Mouse (Mus musculus) right cerebral cortex, postnatal 10 days (tissue): ENCODE measurements around the gene Lefty1.
"Not testable (repeated sequence)": the region's sequence is repeated elsewhere in the genome, so short reads cannot be mapped to it uniquely, and the experiment has no call there.

Experiments
- DNase-seq, 2 experiments: peaks; one replicate each; pipeline ENCODE4 v3.0.0; 2021; ENCODE audit warnings: low spot score in 2 of 2

The Lefty1 gene

DNA sequence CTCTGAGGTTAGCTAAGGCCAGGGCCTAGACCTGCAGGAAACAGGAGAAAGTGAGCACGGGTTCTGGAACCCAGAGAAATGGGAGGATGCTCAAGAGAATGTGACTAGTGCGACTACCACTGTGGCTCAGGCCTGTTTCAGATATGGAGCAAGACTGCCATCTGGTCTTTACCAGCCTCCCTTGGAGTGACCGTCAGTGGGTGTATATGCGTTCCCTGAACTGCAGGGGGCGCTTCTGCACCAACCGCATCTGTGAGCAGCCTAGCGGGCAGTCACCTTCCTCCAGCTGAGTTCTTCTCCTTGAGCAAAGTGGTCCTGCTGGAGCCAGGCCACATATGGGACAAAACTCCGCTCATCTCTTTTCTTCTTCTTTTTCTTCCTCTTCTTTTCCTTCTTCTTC, 15.1 kb upstream of the Lefty1 start:
- no peak for DNase-seq

DNA sequence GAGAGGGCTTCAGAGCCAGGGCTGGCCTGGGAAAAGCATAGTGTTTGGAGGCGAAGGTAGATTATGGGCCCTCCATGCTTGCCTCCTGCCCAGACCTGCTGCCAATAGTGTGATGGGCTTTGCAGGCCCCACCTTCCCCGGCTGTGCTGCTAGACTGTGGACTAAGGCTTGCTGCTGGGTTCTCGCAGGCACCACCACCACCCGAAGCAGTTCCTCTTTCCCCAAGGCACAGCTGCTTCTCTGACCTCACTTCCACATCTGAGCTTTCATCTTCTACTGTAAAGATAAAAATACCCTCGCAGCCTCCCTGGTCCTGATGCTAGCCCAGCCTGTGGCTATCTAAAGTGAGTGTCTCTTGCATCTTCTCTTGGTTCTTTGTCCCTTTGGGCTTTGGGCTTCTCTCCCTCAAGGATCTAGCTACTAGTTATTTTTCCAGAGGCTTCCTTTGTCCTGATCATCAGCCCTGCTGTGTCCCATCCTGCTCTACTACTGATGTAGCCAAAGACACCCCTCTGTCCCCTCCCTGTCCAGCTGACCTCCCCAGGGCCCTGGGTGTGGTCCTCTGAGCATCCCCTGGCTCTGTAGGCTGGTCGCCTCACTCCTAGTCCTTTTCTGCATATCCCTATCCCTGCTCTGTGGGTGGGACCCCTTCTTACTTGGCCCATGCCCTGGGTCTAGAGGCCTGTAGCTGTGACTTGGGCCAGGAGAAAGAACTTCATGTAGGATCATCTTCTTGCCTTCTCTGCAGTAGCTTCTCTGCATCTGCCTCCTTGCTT, 12.4 kb upstream of the Lefty1 start:
- no peak for DNase-seq

DNA sequence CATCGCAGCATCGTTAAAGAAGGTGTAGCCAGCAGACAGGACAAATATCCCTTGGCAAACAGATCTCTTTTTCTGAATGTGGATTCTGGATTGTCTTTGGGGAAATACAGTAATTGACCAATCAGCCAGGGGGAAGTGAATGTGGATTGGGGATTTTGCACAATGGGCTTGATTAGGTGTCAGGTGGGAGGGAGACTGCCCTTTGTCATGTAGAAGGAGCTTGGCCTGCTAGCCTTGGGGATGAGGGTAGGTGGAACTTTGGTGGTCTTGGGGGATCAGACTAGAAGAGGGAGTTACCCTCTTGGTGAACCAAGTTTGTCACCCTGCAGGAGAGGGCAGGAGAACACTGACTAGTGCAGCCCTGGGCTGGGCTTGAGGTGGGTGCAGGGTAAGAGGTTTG, 10.1 kb upstream of the Lefty1 start:
- no peak for DNase-seq

DNA sequence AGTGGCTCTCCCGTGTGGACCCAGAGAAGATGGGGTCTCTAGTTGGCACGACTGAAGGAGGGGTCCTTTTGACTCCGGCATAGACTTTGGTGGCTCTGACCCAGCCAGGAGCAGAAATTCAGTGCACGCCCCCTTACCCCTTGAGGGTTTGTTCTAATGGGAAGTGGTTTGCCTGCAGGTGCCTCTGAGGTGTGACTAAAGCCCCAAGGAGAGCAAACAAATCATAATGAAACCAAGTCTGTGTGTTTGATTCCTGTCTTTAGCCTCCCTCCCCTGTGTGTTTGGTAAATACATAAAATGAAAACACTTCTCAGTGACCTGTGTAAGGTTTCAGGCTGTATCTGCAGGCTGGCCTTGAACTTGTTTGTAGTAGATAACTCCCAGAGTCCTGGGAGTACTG, 8.5 kb upstream of the Lefty1 start:
- no peak for DNase-seq

DNA sequence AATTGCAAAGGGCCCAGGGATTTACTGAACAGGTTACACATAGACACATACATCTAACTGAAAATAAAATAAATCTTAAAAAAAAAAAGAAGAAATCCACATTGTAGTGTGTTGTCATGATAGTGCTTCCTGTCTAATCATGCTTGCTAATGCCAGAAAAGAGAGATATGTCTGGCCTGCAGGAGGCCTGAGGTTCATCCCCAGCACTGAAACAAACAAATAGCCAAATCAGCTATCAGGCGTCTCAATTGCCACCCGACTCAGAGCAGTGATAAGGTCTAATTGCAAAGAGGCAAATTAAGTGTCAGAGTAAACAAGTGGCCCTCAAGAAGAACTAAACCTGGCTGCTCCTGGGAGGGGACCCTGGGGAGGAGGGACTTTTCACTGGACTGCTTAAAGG, 5.2 kb upstream of the Lefty1 start:
- no peak for DNase-seq

DNA sequence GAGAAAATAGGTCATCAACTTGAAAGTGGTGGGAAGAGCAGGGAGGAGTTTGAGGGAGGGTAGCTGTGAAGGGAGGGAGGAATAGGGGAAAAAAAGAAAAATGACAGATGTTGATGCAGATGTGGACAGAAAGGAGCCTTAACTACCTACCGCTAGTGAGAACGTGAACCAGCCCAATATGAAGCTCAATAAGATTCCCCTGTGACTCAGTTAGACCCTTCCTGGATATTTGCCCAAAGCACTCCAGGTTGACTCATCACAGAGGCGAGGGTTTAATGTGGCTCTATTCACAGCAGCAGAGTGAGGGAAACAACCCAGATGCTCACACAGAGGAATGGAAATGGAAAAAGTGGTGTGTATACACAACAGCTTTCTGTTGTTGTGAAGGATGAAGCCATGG, 3.7 kb upstream of the Lefty1 start:
- DNase-seq: no peak

DNA sequence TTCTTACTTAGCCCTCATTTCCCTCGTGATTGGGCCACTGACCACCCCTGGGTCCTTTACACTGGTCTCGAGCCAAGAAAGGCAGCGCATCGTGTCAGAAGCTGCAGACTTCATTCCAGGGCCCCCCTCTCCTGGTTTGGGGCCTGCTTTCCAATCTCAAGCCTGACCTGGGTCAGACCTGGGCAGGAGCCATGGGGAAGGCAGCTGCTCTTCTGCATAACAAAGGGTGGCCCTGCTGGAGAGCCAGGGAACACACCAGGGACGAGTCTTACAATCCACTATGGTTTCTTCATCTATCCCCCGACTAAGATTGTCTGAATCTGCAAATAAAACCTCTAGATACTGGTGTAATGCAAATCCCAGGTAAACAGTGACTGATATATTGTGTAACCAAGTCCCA, 1.2 kb upstream of the Lefty1 start:
- DNase-seq: no peak

DNA sequence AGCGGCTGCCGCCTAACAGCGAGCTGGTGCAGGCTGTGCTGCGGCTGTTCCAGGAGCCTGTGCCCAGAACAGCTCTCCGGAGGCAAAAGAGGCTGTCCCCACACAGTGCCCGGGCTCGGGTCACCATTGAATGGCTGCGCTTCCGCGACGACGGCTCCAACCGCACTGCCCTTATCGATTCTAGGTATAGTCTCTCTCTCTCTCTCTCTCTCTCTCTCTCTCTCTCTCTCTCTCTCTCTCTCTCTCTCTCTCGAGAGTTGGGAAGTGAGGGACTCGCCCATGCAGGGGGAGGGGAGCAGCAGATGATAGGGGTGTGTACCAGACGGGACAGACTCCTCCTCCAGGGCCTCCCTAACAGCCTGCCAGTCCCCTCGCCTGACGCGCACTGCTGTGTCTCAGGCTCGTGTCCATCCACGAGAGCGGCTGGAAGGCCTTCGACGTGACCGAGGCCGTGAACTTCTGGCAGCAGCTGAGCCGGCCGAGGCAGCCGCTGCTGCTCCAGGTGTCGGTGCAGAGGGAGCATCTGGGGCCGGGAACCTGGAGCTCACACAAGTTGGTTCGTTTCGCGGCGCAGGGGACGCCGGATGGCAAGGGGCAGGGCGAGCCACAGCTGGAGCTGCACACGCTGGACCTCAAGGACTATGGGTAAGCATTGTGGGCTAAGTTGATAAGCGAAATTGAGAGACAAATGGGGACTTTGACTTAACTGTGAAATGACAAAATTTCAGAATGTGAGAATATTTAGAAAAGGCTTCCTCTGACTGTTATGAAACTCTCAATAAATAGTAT, 2.0 kb downstream of the Lefty1 start:
- peak; percentile 40 to 46 for DNase-seq

DNA sequence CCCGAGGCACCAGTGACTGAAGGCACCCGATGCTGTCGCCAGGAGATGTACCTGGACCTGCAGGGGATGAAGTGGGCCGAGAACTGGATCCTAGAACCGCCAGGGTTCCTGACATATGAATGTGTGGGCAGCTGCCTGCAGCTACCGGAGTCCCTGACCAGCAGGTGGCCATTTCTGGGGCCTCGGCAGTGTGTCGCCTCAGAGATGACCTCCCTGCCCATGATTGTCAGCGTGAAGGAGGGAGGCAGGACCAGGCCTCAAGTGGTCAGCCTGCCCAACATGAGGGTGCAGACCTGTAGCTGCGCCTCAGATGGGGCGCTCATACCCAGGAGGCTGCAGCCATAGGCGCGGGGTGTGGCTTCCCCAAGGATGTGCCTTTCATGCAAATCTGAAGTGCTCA, 2.8 kb downstream of the Lefty1 start:
- not testable (repeated sequence) for DNase-seq

DNA sequence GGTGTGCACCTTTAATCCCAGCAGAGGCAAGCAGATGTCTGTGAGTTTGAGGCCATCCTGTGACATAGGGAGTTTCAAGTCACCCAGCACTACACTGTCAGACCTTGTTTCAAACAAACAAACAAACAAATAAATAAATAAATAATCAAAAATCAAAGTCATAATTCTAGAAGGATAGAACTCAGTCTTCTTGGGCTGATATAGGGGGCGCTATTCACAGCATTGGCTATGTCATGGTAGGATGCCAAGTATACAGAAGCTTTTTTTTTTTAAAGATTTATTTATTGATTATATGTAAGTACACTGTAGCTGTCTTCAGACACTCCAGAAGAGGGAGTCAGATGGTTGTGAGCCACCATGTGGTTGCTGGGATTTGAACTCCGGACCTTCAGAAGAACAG, 4.0 kb downstream of the Lefty1 start:
- not testable (repeated sequence) for DNase-seq

DNA sequence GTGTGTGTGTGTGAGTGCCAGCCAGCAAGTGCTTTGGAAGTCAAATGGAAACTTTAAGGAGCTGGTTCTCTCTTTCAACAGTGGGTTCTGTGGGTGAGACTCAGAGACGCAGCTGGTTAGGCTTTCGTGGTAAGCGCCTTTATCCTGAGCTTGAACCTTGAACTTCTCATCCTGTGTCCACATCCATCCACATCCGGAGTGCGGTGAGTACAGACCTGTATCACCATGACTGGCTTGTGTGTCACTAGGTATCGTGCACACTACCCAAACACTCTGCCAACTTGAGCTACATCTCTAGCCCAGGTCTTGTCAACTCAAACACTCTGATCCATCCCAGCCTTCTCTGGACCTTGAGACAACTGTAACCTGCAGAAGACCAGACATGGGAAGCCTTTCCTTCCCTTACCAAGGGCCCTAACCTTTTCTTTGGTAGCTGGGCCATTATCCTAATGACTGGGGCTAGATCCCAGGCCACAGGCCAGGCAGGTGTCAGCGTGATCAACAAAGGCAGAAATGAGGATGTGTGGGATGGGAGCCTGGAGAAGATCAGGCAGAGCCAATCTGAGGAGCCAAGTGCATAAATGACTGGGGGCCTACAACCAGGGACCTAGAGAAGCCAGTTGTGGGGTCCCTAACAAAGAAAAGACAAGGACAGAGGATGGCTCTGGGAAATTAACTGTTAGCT, 6.1 kb downstream of the Lefty1 start:
- no peak for DNase-seq

DNA sequence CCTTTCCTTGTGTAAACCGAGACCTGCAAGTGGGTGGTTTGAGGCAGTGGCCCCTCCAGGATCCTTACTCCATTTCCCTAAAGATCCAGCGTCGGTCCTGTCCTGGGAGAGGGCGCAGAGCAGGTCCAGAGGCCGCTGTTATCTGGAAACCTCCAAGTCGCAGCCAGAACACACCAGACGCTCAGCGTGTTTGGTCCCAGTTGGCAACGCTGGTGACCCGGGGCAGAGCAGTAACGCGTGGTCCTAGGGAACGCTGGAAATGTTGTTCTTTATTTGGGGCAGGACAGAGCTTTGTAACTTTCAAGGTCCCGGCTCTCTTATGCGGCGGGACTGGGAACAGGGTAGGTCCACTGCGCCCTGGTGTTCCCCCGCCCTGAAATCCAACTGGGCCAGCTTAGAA, 6.9 kb downstream of the Lefty1 start:
- no peak for DNase-seq

DNA sequence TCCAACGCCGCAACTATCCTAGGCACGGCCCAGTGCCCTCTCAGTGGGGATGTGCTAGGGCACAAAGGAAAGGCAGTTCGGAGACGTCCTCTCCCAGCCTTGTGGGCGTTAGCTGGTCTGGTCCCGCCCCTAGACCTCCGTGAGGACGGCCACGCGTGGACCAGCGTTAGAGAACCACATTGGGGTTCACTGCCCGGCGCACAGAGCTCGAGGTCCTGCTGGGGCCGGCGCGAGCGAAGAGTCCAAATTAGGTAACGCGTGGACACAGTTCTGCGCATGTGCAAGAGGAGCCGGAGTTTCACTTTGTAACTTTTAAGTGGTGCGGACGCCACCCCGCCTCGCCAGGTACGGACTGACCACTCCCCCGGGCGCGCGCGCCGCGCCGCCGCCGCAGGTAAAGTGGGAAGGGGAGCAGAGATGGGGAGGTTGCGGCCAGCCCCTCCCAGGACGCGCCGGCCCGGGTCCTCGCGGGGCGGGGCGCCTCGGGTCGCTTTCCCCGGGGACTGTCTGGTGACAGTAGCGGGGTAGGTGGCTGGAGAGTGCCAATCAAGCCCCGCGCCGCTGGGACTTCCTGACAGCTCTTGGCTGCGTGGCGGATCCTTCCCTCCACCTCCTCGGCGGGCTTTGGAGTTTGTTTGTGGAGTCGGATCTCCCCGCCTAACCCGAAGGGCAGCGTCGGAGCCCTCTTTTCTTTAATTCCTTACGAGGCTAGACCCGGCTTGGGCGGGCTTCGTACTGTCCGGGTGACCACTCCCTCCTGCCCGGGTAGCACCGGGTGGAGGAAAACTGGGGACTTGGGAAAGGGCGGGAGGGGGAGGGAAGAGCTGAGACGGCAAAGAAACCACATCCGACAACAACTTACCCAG, 7.6 kb downstream of the Lefty1 start, which contains the start of gene Tmem63a:
Gene Tmem63a (plus strand): TSS at position 179 of the 866 bp plus-strand sequence.
- DNase-seq: peak; percentile 51 to 54

DNA sequence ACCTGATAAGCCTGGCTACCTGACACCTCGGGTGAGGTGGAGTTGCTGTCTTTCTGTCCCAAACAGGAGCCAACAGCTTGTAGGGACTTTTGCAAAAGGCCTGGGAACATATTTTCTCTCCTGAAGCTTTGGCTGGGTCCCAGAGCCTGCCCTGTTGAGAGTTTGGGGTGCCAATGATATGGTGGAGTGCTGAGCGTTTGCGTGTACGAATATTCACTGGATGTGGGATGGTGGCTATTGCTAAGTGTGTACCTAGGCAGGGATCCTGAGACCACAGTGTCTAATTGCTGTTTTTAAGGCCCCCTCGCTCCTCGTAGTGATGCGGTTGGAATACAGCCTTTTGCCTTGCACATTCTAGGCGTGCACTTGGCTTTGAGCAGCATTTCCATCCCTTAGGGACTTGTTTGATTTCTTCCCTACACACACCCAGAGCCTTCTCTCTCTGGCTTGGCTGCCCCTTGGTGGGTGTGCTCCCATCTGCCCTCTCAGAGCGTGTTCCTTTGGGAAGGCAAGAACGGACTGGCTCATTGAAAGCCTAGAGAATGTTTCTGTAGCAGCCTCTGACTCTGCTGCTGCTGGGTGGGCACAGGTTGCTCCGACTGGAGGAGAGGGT, 8.3 kb downstream of the Lefty1 start:
- no peak for DNase-seq

DNA sequence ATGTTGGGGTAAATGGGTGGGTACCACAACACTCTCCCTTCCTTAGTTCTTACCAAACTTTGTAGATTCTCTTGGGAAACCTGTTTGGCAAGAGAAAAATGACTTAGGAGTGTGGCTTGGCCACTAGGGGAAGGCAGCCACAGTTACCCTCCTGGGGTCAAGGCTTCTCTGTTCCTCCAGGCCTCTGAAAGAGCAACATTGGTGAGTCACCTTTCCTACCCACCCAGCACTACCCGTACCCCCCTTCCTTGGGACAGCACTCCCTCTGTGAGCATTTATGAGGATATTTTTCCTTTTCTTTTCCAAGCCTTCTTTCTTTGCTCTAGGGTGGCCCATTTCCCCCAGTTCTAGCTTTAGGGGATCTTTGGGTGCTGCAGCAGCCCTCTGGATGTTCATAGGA, 9.1 kb downstream of the Lefty1 start:
- DNase-seq: no peak

DNA sequence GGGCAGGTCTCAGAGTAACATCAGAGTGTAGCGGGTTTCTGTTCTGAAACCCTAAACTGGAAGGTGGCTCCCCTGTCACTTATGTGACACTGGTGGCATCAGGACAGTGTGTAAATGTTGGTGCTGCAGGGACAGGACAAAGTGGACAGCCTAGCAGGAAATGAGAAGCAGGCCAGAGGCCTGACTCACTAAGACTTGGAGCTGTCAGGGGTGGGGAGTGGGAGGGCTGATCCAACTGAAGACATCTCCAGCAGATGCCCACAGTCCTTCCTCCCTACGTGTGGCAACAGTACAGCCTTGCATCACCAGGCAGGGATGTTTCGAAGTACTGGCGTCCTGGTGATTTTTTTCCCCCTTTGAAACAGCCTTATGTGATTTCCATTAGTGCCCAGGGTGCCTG, 9.7 kb downstream of the Lefty1 start:
- DNase-seq: no peak

DNA sequence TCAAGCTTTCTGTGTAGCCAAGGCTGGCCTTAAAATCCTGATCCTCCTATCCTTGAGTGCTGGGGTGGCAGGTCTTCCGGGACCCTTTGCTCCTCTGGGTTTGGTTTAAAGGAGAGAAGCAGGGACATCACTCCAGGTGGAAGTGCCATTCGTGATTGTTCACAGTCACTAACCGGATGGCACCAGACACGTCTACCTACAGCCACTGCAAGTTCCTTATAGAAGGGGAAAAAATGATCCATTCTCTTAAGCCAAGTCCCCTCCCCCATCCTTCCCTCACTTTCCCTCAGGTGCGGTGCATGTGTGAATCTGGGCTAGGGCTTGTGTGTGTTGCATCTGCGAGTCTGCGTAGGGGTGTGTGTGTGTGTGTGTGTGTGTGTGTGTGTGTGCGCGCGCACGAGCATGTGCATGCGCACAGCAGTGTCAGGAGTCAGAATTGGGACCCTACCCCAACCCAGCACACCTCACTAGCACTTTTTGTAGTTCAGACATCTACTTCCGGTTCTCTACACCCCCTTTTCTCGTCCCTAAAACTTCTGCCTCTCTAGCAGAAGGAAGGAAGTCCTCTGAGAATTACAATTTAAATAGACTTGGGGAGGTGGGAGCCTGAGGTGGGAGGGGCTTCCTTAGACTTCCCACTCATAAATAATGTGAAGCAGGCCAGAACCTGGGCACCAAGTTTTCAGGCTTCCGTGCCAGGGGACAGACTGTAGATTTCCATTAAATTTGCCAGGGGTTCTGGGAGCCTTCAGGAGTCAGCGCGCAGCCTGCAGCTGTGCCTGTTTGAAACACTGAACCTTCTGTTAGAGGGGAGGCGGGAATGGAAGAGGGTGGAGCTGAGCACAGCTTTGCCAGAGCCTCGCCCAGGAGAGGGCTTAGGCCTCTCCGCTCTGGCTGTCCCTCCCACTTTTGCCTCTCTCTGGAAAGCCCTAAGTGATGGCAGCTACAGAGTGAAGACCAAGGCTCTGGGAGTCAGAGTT, 10.5 kb downstream of the Lefty1 start:
- DNase-seq: peak; percentile 32 to 37

DNA sequence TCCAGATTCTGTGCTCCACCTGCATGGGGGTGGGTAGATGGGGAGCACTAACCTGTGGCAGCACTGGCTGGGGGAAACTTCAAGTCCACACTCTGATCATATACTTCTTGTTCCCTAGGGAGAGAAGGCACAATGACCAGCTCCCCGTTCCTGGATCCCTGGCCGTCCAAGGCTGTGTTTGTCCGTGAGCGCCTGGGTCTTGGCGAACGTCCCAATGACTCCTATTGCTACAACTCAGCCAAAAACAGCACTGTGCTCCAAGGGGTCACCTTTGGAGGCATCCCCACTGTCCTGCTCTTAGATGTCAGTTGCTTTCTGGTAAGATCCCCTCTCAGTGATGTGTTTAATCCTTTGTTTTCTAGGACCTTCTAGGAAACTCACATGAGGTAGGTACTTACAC, 11.6 kb downstream of the Lefty1 start:
- no peak for DNase-seq

DNA sequence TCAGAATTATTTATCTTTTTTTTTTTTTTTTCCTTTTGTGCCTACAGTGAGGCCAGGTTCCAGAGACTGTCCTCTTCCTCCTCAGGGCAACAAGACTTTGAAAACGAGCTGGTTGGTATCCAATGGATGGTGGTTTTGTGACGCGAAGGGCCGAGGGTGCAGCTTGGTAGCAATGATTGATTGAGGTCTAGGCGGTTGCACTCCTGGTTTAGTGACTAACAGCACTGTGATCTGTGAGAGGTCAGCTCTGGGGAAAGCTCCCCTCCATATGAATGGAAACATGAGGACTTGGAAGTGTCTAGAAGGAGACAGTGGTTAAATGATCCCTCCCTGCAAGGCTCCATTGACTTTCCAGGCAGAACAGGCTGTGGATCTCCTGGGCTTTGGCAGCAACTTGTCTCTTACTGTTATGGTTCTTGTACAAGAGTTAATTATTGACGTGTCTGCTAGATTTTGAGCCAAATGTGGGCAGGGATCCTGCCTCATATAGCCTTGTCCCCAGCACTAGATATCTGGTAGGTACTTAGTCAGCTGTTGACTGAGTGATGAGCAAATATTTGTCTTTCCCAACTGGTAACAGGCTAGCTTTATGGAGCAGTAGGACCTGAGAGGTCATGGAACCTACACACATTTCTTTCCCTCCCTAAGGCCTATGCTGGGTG, 17.4 kb downstream of the Lefty1 start:
- DNase-seq: no peak
